Mouse (Mus musculus): ENCODE data around the gene Kcnk16. TPM values are rescaled to one million over a fixed set of nuclear protein-coding genes. Genes with fewer than 3 reads are reported as not detected.

Gene Kcnk16
- polyA plus RNA-seq, 1 experiment from 2014 or later = 5.7 TPM

- no peaks in the 10 kb centered on the region for H3K9me3 ChIP-seq (ENCODE audit: control insufficient read depth, low read length)
- no peaks in the 10 kb centered on the region for H3K36me3 ChIP-seq (ENCODE audit: control insufficient read depth, insufficient read depth, low read length)
- no peak overlapping the region for H3K4me2 ChIP-seq (ENCODE audit: low read depth, low read length)
- H3K27ac ChIP-seq (ENCODE audit: low read length) = no peak overlapping the region
- no peak for ATAC-seq
- WGBS = 90% methylated on average over 2 of the region's 2 CpGs
- H3K4me1 ChIP-seq (ENCODE audit: control insufficient read depth, insufficient read depth, low read length) = peaks cover 5% of the 10 kb centered on the region; the same call in 1 of the 2 replicates
- no peak overlapping the region for H3K9ac ChIP-seq (ENCODE audit: low read depth, low read length)
- no peak overlapping the region for H3K4me3 ChIP-seq (ENCODE audit: low read length)
- no peaks in the 10 kb centered on the region for H3K27me3 ChIP-seq (replicated peaks; ENCODE audit: control insufficient read depth, insufficient read depth, low read length)
Observed at GRCm38 (mm10) chr14:20234403-20234802, 34.6 kb downstream of the Kcnk16 start.

GRCm38 (mm10) chr14:20233016-20233980 is 35.7 kb downstream of the Kcnk16 start:
- Histone ChIP-seq H3K9ac (ENCODE audit: low read depth, low read length) (no peak overlapping the region), H3K36me3 (ENCODE audit: control insufficient read depth, insufficient read depth, low read length) (no peaks in the 10 kb centered on the region), H3K27ac (ENCODE audit: low read length) (peak overlapping the region; percentile 6; the same call in 1 of the 2 replicates), H3K4me2 (ENCODE audit: low read depth, low read length) (no peak overlapping the region), H3K4me1 (ENCODE audit: control insufficient read depth, insufficient read depth, low read length) (peaks cover 16% of the 10 kb centered on the region), H3K9me3 (ENCODE audit: control insufficient read depth, low read length) (no peaks in the 10 kb centered on the region), H3K4me3 (ENCODE audit: low read length) (no peak overlapping the region), H3K27me3 (replicated peaks; ENCODE audit: control insufficient read depth, insufficient read depth, low read length) (no peaks in the 10 kb centered on the region)
- 68% methylated on average over 11 of the region's 11 CpGs for WGBS
- ATAC-seq = peak; percentile 13; the same call in 1 of the 2 replicates

- ATAC-seq = peak; percentile 71
- 0 out of 2 replicates have a peak overlapping the region, but pooled peaks have one; percentile 10 for H3K9ac ChIP-seq (ENCODE audit: low read depth, low read length)
- H3K27ac ChIP-seq (ENCODE audit: low read length) = peak overlapping the region; percentile 82
- H3K4me3 ChIP-seq (ENCODE audit: low read length) = no peak overlapping the region
- H3K9me3 ChIP-seq (ENCODE audit: control insufficient read depth, low read length) = no peaks in the 10 kb centered on the region
- H3K4me1 ChIP-seq (ENCODE audit: control insufficient read depth, insufficient read depth, low read length) = peaks cover 30% of the 10 kb centered on the region
- H3K36me3 ChIP-seq (ENCODE audit: control insufficient read depth, insufficient read depth, low read length) = no peaks in the 10 kb centered on the region
- H3K4me2 ChIP-seq (ENCODE audit: low read depth, low read length) = no peak overlapping the region
- H3K27me3 ChIP-seq (replicated peaks; ENCODE audit: control insufficient read depth, insufficient read depth, low read length) = no peaks in the 10 kb centered on the region
- WGBS = 62% methylated on average over 7 of the region's 7 CpGs
Observed at GRCm38 (mm10) chr14:20230063-20230491, 38.9 kb downstream of the Kcnk16 start.

DNA sequence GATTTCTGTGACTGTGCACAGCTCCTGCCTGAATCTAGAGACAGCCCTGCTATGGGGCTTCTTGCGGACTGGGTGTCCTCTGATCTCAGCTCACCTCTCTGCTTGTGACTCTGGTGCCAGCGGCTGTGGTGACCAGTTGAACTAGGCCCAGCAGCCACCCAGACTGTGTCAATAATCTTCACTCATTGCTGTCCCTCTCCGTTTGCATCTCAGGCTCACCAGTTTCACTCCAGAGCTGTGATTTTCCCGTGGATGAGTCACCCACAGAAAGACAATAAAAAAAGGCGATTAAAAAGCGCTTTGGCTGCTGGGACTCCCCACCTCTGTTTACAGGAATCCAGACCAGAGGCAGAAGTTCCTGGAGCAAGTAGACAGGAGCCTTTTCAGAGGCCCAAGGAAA is 39.6 kb downstream of the Kcnk16 start:
- no peaks in the 10 kb centered on the region for H3K27me3 ChIP-seq (replicated peaks; ENCODE audit: control insufficient read depth, insufficient read depth, low read length)
- H3K36me3 ChIP-seq (ENCODE audit: control insufficient read depth, insufficient read depth, low read length) = no peaks in the 10 kb centered on the region
- H3K9me3 ChIP-seq (ENCODE audit: control insufficient read depth, low read length) = no peaks in the 10 kb centered on the region
- ATAC-seq = peak; percentile 47
- 48% methylated on average over 6 of the region's 6 CpGs for WGBS
- H3K9ac ChIP-seq (ENCODE audit: low read depth, low read length) = 0 out of 2 replicates have a peak overlapping the region, but pooled peaks have one; percentile 10
- H3K27ac ChIP-seq (ENCODE audit: low read length) = peak overlapping the region; percentile 82
- H3K4me2 ChIP-seq (ENCODE audit: low read depth, low read length) = no peak overlapping the region
- no peak overlapping the region for H3K4me3 ChIP-seq (ENCODE audit: low read length)
- peaks cover 34% of the 10 kb centered on the region for H3K4me1 ChIP-seq (ENCODE audit: control insufficient read depth, insufficient read depth, low read length)

DNA sequence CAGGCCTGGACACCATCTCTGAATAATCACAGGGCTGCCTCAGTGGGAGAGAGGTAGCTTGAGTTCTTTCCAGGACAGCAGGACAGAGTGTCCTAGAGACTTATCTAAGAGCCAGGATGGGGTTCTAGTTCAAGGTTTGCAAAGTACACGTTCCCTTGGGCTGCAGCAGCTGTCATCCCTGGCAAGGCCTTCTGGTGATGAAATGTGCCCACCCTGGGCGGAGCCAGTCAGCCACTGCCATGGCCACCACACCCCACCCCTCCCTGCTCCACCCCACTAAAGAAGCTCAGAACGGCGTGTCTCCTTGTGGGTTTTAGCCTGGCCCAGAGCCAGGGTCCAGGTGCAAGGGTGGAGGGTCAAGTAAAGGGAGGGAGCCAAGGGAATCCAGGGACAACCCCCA is 40.7 kb downstream of the Kcnk16 start:
- Histone ChIP-seq H3K9ac (ENCODE audit: low read depth, low read length) (no peak overlapping the region), H3K4me3 (ENCODE audit: low read length) (no peak overlapping the region), H3K9me3 (ENCODE audit: control insufficient read depth, low read length) (no peaks in the 10 kb centered on the region), H3K4me1 (ENCODE audit: control insufficient read depth, insufficient read depth, low read length) (peaks cover 34% of the 10 kb centered on the region), H3K36me3 (ENCODE audit: control insufficient read depth, insufficient read depth, low read length) (no peaks in the 10 kb centered on the region), H3K4me2 (ENCODE audit: low read depth, low read length) (no peak overlapping the region), H3K27me3 (replicated peaks; ENCODE audit: control insufficient read depth, insufficient read depth, low read length) (no peaks in the 10 kb centered on the region), H3K27ac (ENCODE audit: low read length) (no peak overlapping the region; the same call in 1 of the 2 replicates)
- no peak for ATAC-seq
- WGBS = 45% methylated on average over 4 of the region's 4 CpGs

GRCm38 (mm10) chr14:20226982-20227381 is 42.0 kb downstream of the Kcnk16 start:
- Histone ChIP-seq H3K4me1 (ENCODE audit: control insufficient read depth, insufficient read depth, low read length) (peaks cover 34% of the 10 kb centered on the region), H3K4me3 (ENCODE audit: low read length) (no peak overlapping the region), H3K36me3 (ENCODE audit: control insufficient read depth, insufficient read depth, low read length) (no peaks in the 10 kb centered on the region), H3K9ac (ENCODE audit: low read depth, low read length) (no peak overlapping the region), H3K27ac (ENCODE audit: low read length) (no peak overlapping the region), H3K9me3 (ENCODE audit: control insufficient read depth, low read length) (no peaks in the 10 kb centered on the region), H3K4me2 (ENCODE audit: low read depth, low read length) (no peak overlapping the region), H3K27me3 (replicated peaks; ENCODE audit: control insufficient read depth, insufficient read depth, low read length) (no peaks in the 10 kb centered on the region)
- WGBS = 41% methylated on average over 2 of the region's 2 CpGs
- ATAC-seq = no peak

GRCm38 (mm10) chr14:20226488-20226887 is 42.5 kb downstream of the Kcnk16 start:
- H3K4me2 ChIP-seq (ENCODE audit: low read depth, low read length) = no peak overlapping the region
- no peaks in the 10 kb centered on the region for H3K27me3 ChIP-seq (replicated peaks; ENCODE audit: control insufficient read depth, insufficient read depth, low read length)
- peaks cover 34% of the 10 kb centered on the region for H3K4me1 ChIP-seq (ENCODE audit: control insufficient read depth, insufficient read depth, low read length)
- peak; percentile 16; the same call in 1 of the 2 replicates for ATAC-seq
- H3K36me3 ChIP-seq (ENCODE audit: control insufficient read depth, insufficient read depth, low read length) = no peaks in the 10 kb centered on the region
- no peak overlapping the region for H3K4me3 ChIP-seq (ENCODE audit: low read length)
- no peak overlapping the region for H3K27ac ChIP-seq (ENCODE audit: low read length)
- no peak overlapping the region for H3K9ac ChIP-seq (ENCODE audit: low read depth, low read length)
- H3K9me3 ChIP-seq (ENCODE audit: control insufficient read depth, low read length) = no peaks in the 10 kb centered on the region
- 48% methylated on average over 7 of the region's 7 CpGs for WGBS

DNA sequence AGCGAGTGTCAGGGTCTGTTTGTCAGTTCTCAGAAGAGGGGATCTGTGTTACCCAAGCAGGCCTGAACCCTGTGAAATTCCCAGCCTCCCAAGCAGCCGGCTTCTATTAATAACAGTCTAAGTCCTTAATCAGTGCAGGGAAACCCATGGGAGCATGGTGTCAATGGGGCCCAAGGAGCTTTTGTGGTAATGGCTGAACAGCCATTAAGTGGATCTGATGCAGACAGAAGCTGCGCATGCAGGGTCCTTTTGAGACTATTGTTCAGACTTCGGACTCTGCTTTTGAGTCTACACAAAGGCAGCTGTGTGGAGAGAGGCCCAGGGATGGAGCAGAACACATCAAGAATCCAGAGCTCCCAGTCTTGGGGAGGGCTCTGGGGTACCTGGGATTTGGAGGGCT is 43.5 kb downstream of the Kcnk16 start:
- Histone ChIP-seq H3K9me3 (ENCODE audit: control insufficient read depth, low read length) (no peaks in the 10 kb centered on the region), H3K27me3 (replicated peaks; ENCODE audit: control insufficient read depth, insufficient read depth, low read length) (no peaks in the 10 kb centered on the region), H3K4me1 (ENCODE audit: control insufficient read depth, insufficient read depth, low read length) (peaks cover 34% of the 10 kb centered on the region), H3K4me2 (ENCODE audit: low read depth, low read length) (no peak overlapping the region), H3K27ac (ENCODE audit: low read length) (peak overlapping the region; percentile 6; the same call in 1 of the 2 replicates), H3K36me3 (ENCODE audit: control insufficient read depth, insufficient read depth, low read length) (no peaks in the 10 kb centered on the region), H3K9ac (ENCODE audit: low read depth, low read length) (no peak overlapping the region), H3K4me3 (ENCODE audit: low read length) (no peak overlapping the region)
- ATAC-seq = no peak
- whole genome bisulfite sequencing = 64% methylated on average over 4 of the region's 4 CpGs

DNA sequence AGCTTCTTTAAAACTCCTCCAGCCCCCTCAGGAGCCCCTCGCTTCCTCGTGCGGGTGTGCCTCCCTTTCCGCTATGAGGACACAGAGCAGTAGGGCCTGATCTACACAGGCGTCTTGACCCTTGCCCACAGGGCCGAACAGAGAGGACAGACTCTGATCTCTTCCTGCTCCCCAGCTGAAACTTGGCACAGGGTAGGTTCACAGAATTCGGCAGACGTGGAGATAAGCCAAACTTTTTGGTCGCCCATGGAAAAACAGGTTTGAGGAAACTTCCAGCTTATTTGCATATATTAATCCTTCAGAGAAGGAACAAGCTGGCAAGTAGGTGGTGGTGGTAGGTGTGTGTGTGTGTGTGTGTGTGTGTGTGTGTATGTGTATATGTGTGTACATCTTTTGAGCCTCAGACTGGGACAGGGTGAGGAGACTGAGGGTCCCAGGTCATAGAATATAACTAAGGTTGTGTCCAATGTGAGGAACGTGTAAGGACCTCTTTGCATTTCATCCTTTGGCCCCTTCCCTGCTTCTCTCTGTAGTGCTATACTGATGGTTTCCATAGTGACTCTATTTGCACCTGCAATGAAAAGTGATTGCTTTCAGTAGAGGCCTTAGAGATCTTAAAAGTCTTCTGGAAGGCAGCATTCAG is 44.3 kb downstream of the Kcnk16 start:
- no peaks in the 10 kb centered on the region for H3K36me3 ChIP-seq (ENCODE audit: control insufficient read depth, insufficient read depth, low read length)
- H3K4me3 ChIP-seq (ENCODE audit: low read length) = no peak overlapping the region
- no peak overlapping the region; the same call in 1 of the 2 replicates for H3K9ac ChIP-seq (ENCODE audit: low read depth, low read length)
- ATAC-seq = no peak
- H3K4me1 ChIP-seq (ENCODE audit: control insufficient read depth, insufficient read depth, low read length) = peaks cover 31% of the 10 kb centered on the region
- H3K9me3 ChIP-seq (ENCODE audit: control insufficient read depth, low read length) = no peaks in the 10 kb centered on the region
- H3K27me3 ChIP-seq (replicated peaks; ENCODE audit: control insufficient read depth, insufficient read depth, low read length) = no peaks in the 10 kb centered on the region
- no peak overlapping the region for H3K4me2 ChIP-seq (ENCODE audit: low read depth, low read length)
- H3K27ac ChIP-seq (ENCODE audit: low read length) = no peak overlapping the region; the same call in 1 of the 2 replicates
- WGBS = 55% methylated on average over 10 of the region's 10 CpGs

Data from intestine, embryonic 16.5 days (tissue).